Mouse (Mus musculus): ENCODE measurements at regions not wholly inside any gene's neighbourhood (a gene's known extent, or its start where the extent isn't known, plus 50 kb on each side); places are given as distances from the start of the nearest gene placed in this dataset.

DNA sequence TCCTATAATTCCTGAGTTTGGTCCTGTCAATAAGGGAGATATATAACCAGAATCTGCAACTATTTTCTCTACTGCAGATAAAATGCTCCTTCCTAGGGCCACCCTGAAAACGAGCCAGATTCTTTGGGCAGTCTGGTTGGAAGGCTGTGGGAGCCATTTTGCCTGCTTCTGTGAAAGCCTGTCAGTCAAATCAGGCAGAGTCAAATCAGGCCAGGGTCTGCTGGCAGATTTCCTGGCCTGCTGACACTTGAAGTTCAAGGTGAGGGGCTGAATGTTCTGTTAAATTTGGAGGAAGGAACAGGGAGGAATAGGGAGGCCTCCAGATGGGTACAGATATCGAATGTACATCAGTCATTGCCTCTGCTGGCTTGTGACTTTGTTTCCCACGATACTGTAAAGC lies 206.0 kb upstream of the Pkn2 start:
- no peak for DNase-seq (ENCODE audit: low spot score)

DNA sequence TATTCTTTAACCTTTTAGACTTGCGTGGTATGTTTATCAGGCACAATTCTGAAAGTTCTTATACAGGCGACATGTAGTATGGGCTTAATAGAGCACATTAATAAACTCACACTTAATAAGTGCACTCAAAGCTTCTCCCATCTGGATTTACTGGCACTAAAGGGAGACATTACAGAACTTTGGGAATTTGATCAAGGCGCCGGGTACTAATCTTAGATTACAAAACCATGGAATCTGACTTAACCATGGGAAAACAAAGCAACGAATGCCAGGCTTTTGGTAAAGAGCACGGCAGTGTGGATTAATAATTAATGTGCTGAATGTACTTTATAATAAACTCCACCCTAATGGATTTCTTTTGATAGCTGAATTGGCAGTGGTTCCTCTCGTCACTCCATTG lies 196.5 kb upstream of the Pkn2 start:
- no peak for DNase-seq (ENCODE audit: low spot score)

DNA sequence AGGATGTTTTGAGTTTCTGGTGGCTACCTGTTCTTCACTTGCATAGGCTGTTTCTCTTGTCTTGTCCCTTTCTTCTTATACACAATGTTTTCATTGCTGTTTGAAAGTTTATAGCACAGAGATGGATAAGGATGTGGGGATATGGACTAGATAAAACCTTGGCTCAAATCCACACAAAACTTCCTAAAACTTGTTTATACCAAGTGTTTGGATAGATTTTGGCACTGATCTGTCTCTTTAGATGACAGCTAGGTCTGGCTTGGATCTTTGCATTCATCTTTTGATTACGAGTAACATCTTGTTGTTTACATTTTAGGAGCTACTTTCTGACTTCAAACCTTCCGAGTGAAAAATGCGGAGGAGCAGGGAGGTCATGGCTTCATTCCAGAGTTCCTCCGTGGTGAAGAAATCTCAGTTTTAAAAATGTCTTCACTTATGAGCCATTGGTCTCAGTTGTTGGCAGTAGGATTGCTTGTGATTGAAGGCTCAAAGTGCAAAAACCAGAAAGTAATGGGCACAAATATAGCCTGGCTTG lies 190.1 kb upstream of the Pkn2 start:
- no peak for DNase-seq (ENCODE audit: low spot score)

DNA sequence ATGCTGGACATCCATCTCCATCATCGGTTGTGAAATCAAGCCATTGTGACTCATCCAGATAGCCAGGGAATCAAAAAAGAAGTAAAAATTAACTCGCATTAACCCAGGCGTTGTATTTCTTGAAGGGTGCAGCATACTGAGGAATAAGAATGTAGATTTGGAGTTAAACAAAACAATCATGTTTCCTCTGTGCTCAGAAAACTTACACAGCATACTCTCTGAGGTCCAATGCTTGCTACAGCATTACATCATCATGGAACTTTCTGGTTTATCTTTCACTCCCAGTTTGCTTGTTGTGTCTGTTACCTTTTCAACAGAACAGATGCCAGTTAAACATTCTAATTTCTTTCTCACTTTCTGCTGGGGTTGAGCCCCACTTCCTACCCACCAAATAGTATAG lies 173.1 kb upstream of the Pkn2 start:
- no peak for DNase-seq (ENCODE audit: low spot score)

DNA sequence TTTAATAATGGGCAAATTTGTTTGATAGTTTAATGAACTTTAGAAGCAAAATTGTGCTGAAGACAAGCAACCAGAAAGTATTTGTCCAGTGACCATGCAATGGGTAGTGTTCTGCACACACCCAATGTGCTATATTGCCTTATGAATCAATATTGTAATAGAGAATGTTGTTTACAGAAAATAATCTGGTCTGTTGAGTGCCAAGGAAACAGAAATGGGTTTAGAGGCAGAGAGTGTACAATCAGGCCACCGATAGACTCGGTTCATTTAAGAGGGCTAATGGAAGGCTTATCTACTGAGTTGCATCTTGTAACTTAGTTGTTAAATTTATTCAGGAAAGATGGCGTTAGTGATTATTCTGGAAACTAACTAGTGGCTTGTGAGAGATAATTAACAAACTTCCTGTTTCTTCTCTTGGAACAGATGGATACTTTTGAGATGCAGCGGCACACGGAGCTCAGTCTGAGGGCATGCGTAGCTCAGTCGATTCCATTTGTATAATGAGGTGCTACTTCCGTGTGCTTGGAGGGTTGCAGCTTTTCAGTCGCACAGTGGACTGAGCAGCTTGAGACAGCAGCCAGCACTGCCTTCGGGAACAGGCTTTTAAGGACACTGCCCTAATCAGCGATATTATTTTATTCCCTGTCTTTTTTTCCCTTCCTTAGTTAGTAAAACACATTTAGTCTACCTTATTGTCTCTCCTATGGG lies 171.6 kb upstream of the Pkn2 start:
- DNase-seq (ENCODE audit: low spot score), result no peak

DNA sequence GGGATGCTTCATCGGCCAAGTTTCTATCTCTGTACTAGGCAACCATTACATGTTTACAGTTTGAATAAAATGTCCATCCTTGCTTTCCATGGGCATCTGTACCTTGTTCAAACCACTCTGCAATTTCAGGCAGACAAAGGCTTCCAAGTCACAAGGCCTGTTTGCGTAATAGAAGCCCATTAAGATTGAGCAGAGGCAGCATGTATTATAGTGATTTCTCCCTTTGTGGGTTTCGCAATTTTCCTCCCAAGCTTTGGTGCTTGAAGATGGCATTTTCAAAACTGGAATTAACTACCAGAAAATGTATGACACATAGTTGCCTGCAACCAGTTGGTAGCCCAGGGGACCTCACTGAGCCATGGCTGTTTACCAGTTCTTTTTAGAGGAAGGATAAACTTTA lies 158.9 kb upstream of the Pkn2 start:
- DNase-seq (ENCODE audit: low spot score), result no peak

DNA sequence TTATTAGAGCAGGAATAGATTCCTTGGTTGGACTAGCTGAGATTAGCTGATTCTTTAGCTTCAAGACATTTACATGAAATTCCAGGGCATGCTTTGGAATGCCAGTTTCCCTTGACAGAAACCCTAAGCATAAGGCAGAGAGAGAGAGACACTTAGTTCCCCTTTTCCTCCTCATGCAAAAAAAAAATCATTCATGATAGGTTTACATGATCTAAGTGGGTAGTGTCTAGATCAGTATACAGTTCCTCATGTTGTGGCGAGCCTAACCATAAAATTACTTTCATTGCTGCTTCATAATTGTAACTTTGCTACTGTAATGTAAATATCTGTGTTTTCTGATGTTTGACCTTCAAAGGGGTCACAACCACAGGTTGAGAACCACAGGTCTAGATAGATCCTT lies 154.3 kb upstream of the Pkn2 start:
- DNase-seq (ENCODE audit: low spot score), result no peak

DNA sequence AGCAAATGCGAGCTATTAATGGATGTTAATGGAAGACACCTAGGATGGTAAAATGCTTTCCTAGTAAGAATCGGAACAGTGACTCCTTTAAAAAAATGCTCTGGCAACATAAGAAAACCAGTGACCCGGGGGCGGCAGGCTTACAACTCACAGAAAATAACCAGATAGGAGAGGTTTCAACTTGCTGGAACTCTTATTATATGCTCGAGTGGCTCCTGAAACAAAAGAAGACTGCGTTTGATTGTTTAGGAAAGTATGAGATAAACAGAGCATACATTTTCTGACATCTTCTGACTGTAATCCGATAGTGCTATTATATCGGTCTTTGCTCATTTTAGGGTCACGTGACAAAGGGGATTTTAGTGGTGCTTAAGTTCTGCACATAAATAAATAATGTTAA lies 152.8 kb upstream of the Pkn2 start:
- DNase-seq (ENCODE audit: low spot score), result no peak

DNA sequence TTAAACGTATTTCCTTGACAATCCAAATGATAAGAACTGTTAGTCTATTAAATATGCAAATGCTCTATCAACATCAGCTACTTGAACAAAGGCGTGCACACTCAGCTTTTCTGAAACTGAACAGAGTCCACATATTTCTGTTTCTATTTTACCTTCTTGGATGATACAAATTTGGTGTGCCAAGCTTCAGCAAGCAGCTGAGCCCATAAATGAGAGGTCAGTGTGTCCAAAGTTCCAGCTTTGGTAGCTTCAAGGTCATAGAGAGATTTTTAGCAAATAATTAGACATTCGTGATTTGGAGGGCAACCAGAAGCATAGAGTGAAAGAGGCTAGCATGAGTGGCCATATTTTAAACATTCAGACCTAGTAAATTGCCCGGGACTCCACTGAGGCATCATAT lies 140.7 kb upstream of the Pkn2 start:
- no peak for DNase-seq (ENCODE audit: low spot score)

DNA sequence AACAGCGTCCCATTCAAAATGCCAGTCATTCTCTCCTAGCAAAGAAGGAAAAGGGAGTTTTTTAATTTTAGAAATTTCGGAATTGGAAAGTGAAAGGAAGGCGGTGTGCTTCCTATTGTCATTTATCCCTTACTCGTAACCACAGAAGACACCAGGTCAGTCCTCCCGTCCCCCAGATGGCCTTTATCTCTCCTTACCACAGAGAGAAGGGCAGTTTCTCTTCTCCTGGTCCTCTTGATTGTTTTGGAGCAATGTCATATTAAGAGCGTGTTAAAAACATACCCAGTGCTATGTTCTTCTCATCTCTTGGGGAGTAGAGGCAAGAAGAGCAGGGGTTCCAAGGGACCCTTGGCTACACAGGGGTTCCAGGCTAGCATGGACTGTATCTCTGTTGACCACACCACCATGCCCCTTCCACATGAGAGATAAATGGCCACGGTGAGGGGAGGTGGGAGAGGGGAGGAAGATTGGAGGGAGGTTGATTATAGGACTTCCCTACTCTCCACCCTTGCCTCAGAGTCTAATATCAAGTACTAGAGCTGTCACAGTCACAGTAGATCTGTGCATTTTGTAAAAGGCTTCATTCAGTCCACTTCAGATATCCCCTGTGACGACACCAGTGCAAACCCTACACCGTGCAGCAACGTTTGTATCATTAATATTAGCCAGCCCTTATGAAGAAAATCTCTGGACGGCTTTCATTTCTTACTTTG lies 139.5 kb upstream of the Pkn2 start:
- no peak for DNase-seq (ENCODE audit: low spot score)

DNA sequence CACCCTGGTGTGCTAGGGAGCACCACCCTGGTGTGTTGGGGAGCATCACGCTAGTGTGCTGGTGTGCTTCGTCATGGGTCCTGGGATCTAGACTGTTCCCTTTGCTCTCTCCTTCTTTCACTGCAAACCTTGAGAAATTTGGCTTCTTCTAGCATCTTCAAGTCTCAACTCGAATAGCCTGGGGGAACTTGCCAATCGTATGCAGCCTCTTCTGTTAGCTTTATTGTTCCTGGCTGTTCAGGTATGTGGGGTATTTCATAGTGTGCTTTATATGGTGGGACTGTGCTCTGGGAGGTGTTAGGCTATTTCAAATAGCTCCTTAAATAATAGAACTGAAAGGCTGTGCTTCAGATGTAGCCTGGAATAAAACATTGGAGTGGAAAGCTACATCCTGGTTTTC lies 135.7 kb upstream of the Pkn2 start:
- DNase-seq (ENCODE audit: low spot score), result no peak

DNA sequence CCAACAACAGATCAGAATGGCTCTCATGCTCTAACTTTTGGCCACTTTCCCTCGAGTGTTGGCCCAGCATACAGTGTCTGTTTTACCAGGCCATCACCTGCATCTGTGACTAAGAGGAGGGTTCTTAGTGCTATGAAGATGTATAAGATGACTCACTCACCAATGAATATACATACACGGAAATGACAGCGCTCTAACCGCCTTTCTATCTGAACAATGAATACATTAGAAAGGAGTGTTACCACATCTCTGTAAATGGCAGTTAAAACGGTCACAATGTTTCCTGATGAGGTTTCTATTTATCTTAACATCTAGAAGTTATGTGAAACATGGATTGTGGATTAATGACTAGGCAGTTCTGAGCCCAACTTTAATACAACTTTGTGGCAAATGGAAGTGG lies 135.0 kb upstream of the Pkn2 start:
- DNase-seq (ENCODE audit: low spot score), result peak; percentile 42

DNA sequence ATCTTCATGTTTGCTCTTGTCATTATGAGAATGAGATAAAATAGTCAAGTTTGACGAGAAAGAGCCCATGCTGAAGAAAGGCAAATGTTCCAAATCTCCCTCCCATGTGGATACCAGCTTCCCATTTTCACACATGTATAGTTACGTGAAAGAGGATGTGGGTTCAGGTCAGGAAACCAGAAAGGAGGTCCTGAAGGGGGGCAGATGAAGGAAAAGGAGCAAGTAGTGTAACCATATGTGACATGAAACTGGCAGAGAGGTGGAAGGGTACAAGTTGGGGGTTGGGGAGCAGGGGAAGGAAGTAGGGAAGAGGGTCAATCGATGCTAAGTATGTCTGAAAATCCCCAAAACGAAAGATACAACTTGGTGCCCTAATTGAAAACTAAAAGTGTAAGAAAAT lies 132.6 kb upstream of the Pkn2 start:
- DNase-seq (ENCODE audit: low spot score), result peak; percentile 30

DNA sequence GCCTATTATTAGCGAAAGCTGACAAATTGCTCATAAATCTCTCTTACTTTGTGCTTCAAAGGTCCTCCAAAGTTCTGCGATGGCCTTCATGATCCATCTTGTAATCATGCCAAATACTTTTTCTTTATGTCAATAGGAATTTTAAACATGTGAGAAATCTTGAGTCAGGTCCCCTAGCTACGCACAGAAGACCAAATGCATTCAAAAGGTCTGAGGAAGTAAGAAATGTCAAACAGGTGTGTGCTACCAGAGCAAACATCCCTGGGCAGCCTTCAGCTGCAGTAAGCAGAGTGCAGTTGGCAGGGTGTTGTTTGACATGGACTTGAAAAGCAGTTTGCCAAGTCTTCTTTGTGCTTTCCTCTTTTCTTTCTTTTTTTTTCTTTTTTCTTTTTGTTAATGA lies 125.2 kb upstream of the Pkn2 start:
- DNase-seq (ENCODE audit: low spot score), result no peak

DNA sequence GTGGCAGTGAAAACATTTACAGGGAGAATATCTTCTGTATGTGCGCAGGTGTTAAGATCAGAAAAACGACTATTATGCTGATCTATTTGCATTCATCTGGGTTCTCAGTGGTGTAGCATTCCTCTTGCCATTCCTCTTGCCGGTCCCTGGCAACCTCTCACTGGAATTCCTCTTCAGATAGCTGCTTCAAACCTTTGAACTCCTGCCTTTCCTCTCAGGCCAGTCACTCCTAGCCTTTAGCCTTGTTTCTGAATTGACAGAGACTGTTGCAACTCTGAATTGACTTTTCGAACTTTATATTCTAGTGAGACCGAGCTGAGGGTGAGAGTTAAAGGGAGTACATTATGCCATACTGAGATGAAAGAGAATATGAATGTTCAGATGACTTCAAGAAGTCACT lies 120.1 kb upstream of the Pkn2 start:
- DNase-seq (ENCODE audit: low spot score), result no peak

DNA sequence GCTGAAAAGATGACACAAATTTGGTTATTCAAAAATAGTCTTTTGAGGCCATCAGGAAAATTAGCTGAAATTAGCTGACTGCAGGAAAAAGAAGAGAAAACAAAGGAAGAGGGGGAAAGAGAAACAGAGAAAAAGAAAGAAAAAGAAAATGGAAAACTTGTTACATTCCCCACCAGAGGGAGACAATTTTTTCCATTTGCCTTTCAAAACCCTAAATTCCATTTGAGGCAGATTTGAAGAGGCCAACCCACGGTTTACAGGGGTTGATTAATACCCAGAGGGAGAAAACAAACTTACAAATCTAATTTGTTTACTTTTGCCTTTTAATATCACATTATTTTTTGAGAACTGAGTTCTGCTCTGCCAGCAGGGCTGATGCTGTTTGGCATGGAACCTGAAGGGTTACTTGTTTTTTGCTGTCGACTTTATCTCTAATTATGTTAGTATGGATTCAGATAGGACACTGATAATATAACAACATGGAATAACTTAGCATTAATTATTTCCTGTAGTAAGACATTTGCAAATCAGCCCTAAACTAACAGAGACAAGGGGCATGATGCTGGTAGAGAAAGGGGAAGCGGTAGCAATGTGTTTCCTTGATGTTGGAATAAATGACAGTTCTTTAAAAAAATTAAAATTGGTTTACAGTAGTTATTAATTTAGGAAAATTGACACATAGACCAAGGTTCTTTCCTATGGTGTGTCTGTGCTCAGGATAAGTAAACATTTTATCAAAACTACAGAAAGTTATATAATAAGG lies 114.4 kb upstream of the Pkn2 start:
- no peak for DNase-seq (ENCODE audit: low spot score)

DNA sequence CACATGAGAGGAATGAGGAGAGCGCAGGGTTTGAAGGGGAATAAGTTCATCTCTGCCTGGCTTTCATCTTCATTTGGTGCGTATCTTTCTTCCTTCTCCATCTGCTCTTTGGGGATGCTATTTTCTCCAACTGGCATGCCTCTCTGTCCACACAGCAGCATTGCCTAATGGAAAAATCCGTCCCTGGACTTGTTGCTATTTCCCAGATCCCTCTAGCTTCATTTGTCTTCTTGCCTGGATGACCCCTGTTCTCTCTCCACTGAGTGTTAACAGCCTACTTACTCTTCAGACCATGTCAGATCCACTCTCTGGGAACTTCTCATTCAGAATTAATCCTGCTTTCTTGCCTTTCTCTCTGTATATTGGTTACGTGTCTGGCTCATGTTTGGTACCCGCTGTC lies 102.7 kb upstream of the Pkn2 start:
- no peak for DNase-seq (ENCODE audit: low spot score)

DNA sequence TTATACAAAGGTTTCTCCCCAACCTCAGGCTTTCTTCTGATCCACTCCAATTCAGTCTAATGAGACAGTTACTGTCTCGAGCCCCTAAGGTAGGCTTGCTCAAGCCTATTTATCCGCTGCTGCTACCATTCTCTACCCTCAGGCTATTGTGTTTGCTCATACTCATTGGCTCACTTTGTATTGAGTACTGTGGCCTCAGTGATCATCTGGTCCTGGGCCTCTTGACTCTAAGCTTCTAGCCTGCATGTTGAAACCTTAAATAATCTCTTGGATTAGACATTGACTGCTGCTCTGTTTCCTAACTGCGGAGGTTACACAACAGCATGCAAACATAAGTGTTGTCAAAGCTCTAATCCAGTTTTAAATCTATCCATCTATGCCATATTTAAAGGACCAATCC lies 99.4 kb upstream of the Pkn2 start:
- DNase-seq (ENCODE audit: low spot score), result no peak

DNA sequence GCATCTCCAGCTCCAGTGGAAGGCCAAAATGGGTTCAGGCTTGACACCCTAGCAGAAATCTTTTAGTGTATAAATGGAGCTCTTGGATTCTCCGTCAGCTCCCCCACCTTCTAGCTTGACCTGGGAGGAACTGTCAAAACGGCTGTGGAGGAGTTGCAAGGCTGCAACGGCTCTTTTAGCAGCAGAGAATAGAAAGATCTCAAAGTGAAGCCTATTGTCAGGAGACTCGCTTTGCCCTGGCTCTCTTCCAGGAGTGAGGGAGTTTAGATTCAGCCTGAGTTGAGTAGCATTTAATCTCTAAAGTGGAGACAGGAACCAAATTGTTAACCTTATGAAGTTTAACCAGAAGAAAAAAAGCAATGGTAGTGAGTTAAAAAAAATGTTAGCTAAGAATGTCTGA lies 97.4 kb upstream of the Pkn2 start:
- no peak for DNase-seq (ENCODE audit: low spot score)

DNA sequence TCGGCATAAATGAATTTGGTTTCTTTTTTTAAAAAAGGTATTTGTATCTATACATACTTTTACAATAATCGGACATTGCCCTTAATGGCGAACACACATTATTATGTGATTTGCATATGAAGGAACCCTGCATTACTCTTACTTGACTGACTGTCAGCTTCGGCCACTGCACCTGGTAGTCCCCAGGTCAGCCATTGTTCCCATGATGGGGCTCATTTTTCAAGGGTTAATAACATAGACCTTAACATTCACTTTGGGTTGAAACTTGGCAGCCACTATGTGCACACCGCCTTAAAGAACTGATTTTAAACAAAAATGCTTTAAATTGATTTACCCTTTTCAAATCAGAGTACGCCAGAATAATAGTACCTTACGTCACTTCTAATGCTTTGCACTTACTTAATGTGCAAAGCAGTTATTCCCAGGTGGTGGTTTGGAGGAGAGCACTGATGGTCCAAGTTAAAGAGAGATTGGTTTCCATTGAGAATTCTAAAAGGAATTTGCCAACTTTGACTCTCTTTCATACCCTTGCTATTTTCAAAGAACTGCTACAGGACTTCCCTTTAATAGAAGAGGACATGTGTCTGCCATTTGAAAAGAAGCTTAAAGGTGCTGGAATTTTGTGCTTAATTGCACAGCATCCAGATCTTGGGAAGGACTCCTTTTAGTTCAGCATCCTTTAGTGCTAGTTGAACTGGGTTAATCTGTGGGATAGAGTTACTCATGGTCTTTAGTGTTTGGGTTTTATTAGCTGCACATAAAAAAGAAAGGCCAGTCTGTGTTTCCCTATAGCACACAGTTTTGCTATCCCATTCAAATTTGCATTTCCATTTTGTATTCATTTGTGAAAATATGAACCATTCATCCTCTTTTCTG lies 95.0 kb upstream of the Pkn2 start:
- DNase-seq (ENCODE audit: low spot score), result no peak

DNA sequence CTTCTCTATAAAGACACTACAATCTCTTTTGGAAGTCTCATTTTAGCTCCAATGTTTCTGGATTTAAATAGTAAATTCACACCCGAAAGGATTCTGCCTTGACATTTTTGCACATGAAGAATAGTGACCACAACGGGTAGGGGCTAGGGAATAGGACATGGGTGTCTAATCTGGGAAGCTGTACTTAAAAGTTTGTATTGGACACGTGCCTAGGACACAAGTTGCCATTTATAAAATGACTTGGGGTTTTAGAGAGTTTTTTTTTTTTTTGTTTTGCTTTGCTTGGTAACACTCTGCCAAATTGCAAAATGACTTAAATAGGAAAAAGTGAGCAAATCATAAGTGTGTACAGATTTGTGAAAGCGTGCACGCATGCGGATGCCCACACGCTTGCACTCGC lies 93.8 kb upstream of the Pkn2 start:
- no peak for DNase-seq (ENCODE audit: low spot score)
